Mouse (Mus musculus): ENCODE results near the gene Cdkn1b.

DNA sequence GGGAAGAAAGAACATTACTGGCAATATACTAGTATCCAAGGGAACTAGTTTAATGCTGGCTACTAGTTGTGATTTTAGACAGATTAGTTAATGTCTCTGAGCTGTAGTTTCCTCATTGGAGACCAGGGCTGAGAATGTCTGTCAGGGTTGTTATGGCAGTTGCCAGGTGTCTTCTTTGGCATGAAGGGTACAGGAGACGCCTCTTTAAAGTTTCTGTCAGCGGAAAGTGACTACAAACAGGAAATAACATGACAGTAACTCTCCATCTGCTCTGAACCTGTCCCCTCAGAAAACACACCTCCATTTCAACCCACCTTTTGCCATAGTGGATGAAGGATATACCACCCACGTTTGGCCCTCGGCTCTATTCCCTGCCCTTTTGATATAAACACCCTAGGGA, 36.5 kb upstream of the Cdkn1b start:
- TF ChIP-seq EP300 (optimal IDR thresholded peaks at IDR 0.05) (no peak), CTCF (IDR thresholded peaks at IDR 0.05; ENCODE audit: low read depth) (no peak)

All from stomach, postnatal 0 days (tissue).